Mouse (Mus musculus): ENCODE measurements around the gene Kif21b. TPM values are rescaled to one million over a fixed set of nuclear protein-coding genes. Genes with fewer than 3 reads are reported as not detected.

The Kif21b gene
- total RNA-seq, 2 experiments from 2014 or later: 0.36 to 0.78 TPM

Other genes starting within 250 kb of the Kif21b start
- gene Pkp1, start 212.2 kb upstream of the Kif21b start, total RNA-seq (2021): under 1 TPM in 1 of 2 experiments, not detected in 1; 0.11 TPM
- 10 to 100 TPM in 1 of 2 experiments, 1 to 10 TPM in 1; 5.7 to 11.2 TPM for gene Igfn1, start 125.0 kb upstream of the Kif21b start, total RNA-seq (2021)
- gene Tmem9, start 123.2 kb upstream of the Kif21b start, total RNA-seq (2021): 1 to 10 TPM; 5.8 to 7.0 TPM
- gene Ascl5, start 80.6 kb upstream of the Kif21b start, total RNA-seq (2021): not detected
- 100 to 1,000 TPM; 763 to 788 TPM for gene Cacna1s, start 78.6 kb upstream of the Kif21b start, total RNA-seq (2021)
- gene Mroh3, start 81.4 kb downstream of the Kif21b start, total RNA-seq (2021): not detected
- gene Inava, start 102.9 kb downstream of the Kif21b start, total RNA-seq (2021): not detected
- gene Gpr25, start 129.5 kb downstream of the Kif21b start, total RNA-seq (2021): not detected
- 10 to 100 TPM; 10.9 to 11.5 TPM for gene Camsap2, start 214.7 kb downstream of the Kif21b start, total RNA-seq (2021)